Mouse (Mus musculus): ENCODE measurements around the gene Efnb2. TPM values are rescaled to one million over a fixed set of nuclear protein-coding genes. Genes with fewer than 3 reads are reported as not detected.

Efnb2 gene
- polyA plus RNA-seq, 1 experiment from 2014 or later = 34.1 TPM

DNA sequence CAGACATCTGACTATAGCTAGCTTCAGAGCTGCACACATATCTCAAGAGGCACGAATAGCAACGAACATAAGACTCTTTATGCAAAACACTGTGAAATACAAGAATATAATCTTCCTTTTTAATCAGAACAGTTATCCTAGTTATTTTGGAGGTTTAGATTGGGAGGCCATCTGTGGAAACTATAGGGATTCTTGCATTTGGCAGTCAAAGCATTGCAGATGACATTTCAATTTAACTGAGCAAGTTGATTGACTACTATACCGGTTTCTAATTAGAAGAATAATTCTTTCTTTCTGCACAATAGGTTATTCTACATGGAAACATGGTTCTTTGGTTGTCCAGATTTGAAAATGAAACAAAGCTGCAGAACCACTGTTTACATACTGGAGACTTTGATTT, 38.6 kb downstream of the Efnb2 start:
- Histone ChIP-seq H3K27ac (ENCODE audit: low read depth, low read length) (no peak overlapping the region), H3K4me2 (replicated peaks; ENCODE audit: low read depth, low read length) (no peak overlapping the region), H3K4me3 (ENCODE audit: low read length) (no peak overlapping the region), H3K4me1 (ENCODE audit: control insufficient read depth, insufficient read depth, low read length) (no peaks in the 10 kb centered on the region), H3K27me3 (ENCODE audit: control insufficient read depth, insufficient read depth, low read length) (no peaks in the 10 kb centered on the region), H3K9ac (ENCODE audit: low read depth, low read length) (no peak overlapping the region), H3K36me3 (ENCODE audit: control insufficient read depth, insufficient read depth, low read length) (peaks cover 40% of the 10 kb centered on the region), H3K9me3 (ENCODE audit: control insufficient read depth, low read length) (no peaks in the 10 kb centered on the region)
- whole genome bisulfite sequencing = 89% methylated on average over 3 of the region's 3 CpGs
- no peak for ATAC-seq (ENCODE audit: low FRiP score, low TSS enrichment)

GRCm38 (mm10) chr8:8622031-8622430, 39.0 kb downstream of the Efnb2 start:
- H3K4me1 ChIP-seq (ENCODE audit: control insufficient read depth, insufficient read depth, low read length) = no peaks in the 10 kb centered on the region
- no peaks in the 10 kb centered on the region for H3K9me3 ChIP-seq (ENCODE audit: control insufficient read depth, low read length)
- no peak overlapping the region for H3K4me3 ChIP-seq (ENCODE audit: low read length)
- H3K4me2 ChIP-seq (replicated peaks; ENCODE audit: low read depth, low read length) = no peak overlapping the region
- H3K27me3 ChIP-seq (ENCODE audit: control insufficient read depth, insufficient read depth, low read length) = no peaks in the 10 kb centered on the region
- no peak for ATAC-seq (ENCODE audit: low FRiP score, low TSS enrichment)
- no peak overlapping the region for H3K27ac ChIP-seq (ENCODE audit: low read depth, low read length)
- 89% methylated on average over 12 of the region's 12 CpGs for WGBS
- no peak overlapping the region for H3K9ac ChIP-seq (ENCODE audit: low read depth, low read length)
- H3K36me3 ChIP-seq (ENCODE audit: control insufficient read depth, insufficient read depth, low read length) = peaks cover 40% of the 10 kb centered on the region

GRCm38 (mm10) chr8:8621236-8621917, 39.7 kb downstream of the Efnb2 start:
- no peak for ATAC-seq (ENCODE audit: low FRiP score, low TSS enrichment)
- Histone ChIP-seq H3K36me3 (ENCODE audit: control insufficient read depth, insufficient read depth, low read length) (peaks cover 40% of the 10 kb centered on the region), H3K27ac (ENCODE audit: low read depth, low read length) (no peak overlapping the region), H3K4me1 (ENCODE audit: control insufficient read depth, insufficient read depth, low read length) (no peaks in the 10 kb centered on the region), H3K4me2 (replicated peaks; ENCODE audit: low read depth, low read length) (no peak overlapping the region), H3K9ac (ENCODE audit: low read depth, low read length) (no peak overlapping the region), H3K27me3 (ENCODE audit: control insufficient read depth, insufficient read depth, low read length) (no peaks in the 10 kb centered on the region), H3K9me3 (ENCODE audit: control insufficient read depth, low read length) (no peaks in the 10 kb centered on the region), H3K4me3 (ENCODE audit: low read length) (no peak overlapping the region)
- WGBS = 86% methylated on average over 16 of the region's 16 CpGs

DNA sequence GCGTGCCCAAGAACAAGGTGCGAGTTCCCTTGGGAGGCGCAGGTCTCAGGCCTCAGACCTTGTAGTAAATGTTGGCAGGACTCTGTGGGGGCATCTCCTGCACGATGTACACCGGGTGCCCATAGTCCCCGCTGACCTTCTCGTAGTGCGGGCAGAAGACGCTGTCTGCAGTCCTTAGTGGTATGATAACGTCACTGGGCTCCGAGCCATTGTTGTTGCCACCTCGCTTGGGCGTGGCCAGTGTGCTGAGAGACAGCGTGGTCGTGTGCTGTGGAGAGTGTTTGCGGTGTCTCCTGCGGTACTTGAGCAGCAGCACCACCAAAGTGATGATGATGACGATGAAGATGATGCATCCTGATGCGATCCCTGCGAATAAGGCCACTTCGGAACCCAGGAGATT, 40.5 kb downstream of the Efnb2 start:
- WGBS = 94% methylated on average over 21 of the region's 21 CpGs
- H3K27ac ChIP-seq (ENCODE audit: low read depth, low read length) = no peak overlapping the region

GRCm38 (mm10) chr8:8619221-8620194, 41.5 kb downstream of the Efnb2 start:
- H3K4me3 ChIP-seq (ENCODE audit: low read length) = no peak overlapping the region

More for the DNA sequence above, 40.5 kb downstream of the Efnb2 start:
- H3K27me3 ChIP-seq (ENCODE audit: control insufficient read depth, insufficient read depth, low read length) = no peaks in the 10 kb centered on the region
- H3K9me3 ChIP-seq (ENCODE audit: control insufficient read depth, low read length) = no peaks in the 10 kb centered on the region
- ATAC-seq (ENCODE audit: low FRiP score, low TSS enrichment) = no peak
- peaks cover 40% of the 10 kb centered on the region for H3K36me3 ChIP-seq (ENCODE audit: control insufficient read depth, insufficient read depth, low read length)
- no peaks in the 10 kb centered on the region for H3K4me1 ChIP-seq (ENCODE audit: control insufficient read depth, insufficient read depth, low read length)
- H3K9ac ChIP-seq (ENCODE audit: low read depth, low read length) = no peak overlapping the region
- no peak overlapping the region for H3K4me2 ChIP-seq (replicated peaks; ENCODE audit: low read depth, low read length)
- H3K4me3 ChIP-seq (ENCODE audit: low read length) = no peak overlapping the region

DNA sequence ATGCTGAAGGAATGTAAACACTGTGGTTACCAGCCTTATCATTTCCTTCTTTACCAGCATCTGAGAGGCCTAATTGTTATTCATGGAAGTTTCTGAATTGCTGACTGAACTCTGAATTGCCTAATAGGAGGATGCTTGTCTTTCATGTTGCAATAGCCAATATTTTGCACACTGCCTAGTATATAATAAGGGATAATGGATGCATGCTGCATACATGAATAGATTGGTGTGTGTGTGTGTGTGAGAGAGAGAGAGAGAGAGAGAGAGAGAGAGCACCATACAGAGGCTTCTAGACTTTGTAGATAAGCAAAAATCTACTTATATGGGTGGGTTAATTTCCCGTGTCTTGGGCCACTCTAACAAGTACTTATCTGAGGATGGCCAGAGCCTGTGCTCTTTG, 47.2 kb downstream of the Efnb2 start:
- H3K9ac ChIP-seq (ENCODE audit: low read depth, low read length) = no peak overlapping the region
- no peaks in the 10 kb centered on the region for H3K27me3 ChIP-seq (ENCODE audit: control insufficient read depth, insufficient read depth, low read length)
- WGBS = 87% methylated on average over 1 of the region's 1 CpGs
- no peak overlapping the region for H3K4me2 ChIP-seq (replicated peaks; ENCODE audit: low read depth, low read length)
- no peak overlapping the region for H3K27ac ChIP-seq (ENCODE audit: low read depth, low read length)
- ATAC-seq (ENCODE audit: low FRiP score, low TSS enrichment) = no peak
- no peak overlapping the region for H3K4me3 ChIP-seq (ENCODE audit: low read length)
- no peaks in the 10 kb centered on the region for H3K4me1 ChIP-seq (ENCODE audit: control insufficient read depth, insufficient read depth, low read length)
- H3K36me3 ChIP-seq (ENCODE audit: control insufficient read depth, insufficient read depth, low read length) = peaks cover 2% of the 10 kb centered on the region; the same call in 1 of the 2 replicates
- H3K9me3 ChIP-seq (ENCODE audit: control insufficient read depth, low read length) = no peaks in the 10 kb centered on the region

More at GRCm38 (mm10) chr8:8619221-8620194, 41.5 kb downstream of the Efnb2 start:
- ATAC-seq (ENCODE audit: low FRiP score, low TSS enrichment) = peak; percentile 42; the same call in 1 of the 2 replicates
- H3K9me3 ChIP-seq (ENCODE audit: control insufficient read depth, low read length) = no peaks in the 10 kb centered on the region
- no peak overlapping the region for H3K9ac ChIP-seq (ENCODE audit: low read depth, low read length)
- no peaks in the 10 kb centered on the region for H3K4me1 ChIP-seq (ENCODE audit: control insufficient read depth, insufficient read depth, low read length)
- no peak overlapping the region for H3K27ac ChIP-seq (ENCODE audit: low read depth, low read length)
- H3K27me3 ChIP-seq (ENCODE audit: control insufficient read depth, insufficient read depth, low read length) = no peaks in the 10 kb centered on the region
- H3K36me3 ChIP-seq (ENCODE audit: control insufficient read depth, insufficient read depth, low read length) = peaks cover 40% of the 10 kb centered on the region
- no peak overlapping the region for H3K4me2 ChIP-seq (replicated peaks; ENCODE audit: low read depth, low read length)
- 36% methylated on average over 19 of the region's 19 CpGs for WGBS

GRCm38 (mm10) chr8:8611928-8612327, 49.1 kb downstream of the Efnb2 start:
- no peaks in the 10 kb centered on the region for H3K4me1 ChIP-seq (ENCODE audit: control insufficient read depth, insufficient read depth, low read length)
- H3K9me3 ChIP-seq (ENCODE audit: control insufficient read depth, low read length) = no peaks in the 10 kb centered on the region
- H3K27me3 ChIP-seq (ENCODE audit: control insufficient read depth, insufficient read depth, low read length) = no peaks in the 10 kb centered on the region
- no peak overlapping the region for H3K27ac ChIP-seq (ENCODE audit: low read depth, low read length)
- H3K9ac ChIP-seq (ENCODE audit: low read depth, low read length) = no peak overlapping the region
- no peak overlapping the region for H3K4me3 ChIP-seq (ENCODE audit: low read length)
- no peaks in the 10 kb centered on the region for H3K36me3 ChIP-seq (ENCODE audit: control insufficient read depth, insufficient read depth, low read length)
- no peak for ATAC-seq (ENCODE audit: low FRiP score, low TSS enrichment)
- no peak overlapping the region for H3K4me2 ChIP-seq (replicated peaks; ENCODE audit: low read depth, low read length)
- 87% methylated on average over 4 of the region's 4 CpGs for WGBS

DNA sequence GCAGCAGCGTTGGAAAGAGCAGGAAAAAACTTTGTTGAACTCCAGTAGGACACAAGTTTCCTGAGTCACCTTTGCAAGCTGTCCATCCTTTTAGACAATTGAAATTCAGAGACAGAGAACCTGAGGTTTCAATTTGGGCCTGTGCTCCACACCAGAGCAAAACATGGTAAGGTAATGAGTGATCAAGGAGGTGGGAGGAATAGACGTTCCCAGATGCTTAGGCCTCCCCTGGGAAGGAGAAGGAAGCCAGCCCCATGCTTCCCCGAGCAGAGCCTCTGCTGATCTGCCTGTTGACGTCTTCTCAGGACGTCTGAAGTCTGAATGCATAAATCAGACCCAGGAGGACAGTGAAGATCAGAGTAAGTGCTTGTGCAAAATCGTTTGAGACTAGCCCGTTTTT, 51.3 kb downstream of the Efnb2 start:
- Histone ChIP-seq H3K4me2 (replicated peaks; ENCODE audit: low read depth, low read length) (no peak overlapping the region), H3K27ac (ENCODE audit: low read depth, low read length) (no peak overlapping the region), H3K27me3 (ENCODE audit: control insufficient read depth, insufficient read depth, low read length) (no peaks in the 10 kb centered on the region), H3K4me1 (ENCODE audit: control insufficient read depth, insufficient read depth, low read length) (no peaks in the 10 kb centered on the region), H3K9me3 (ENCODE audit: control insufficient read depth, low read length) (no peaks in the 10 kb centered on the region), H3K9ac (ENCODE audit: low read depth, low read length) (no peak overlapping the region), H3K4me3 (ENCODE audit: low read length) (no peak overlapping the region), H3K36me3 (ENCODE audit: control insufficient read depth, insufficient read depth, low read length) (no peaks in the 10 kb centered on the region)
- ATAC-seq (ENCODE audit: low FRiP score, low TSS enrichment) = no peak
- WGBS = 17% methylated on average over 7 of the region's 7 CpGs

GRCm38 (mm10) chr8:8609141-8609540, 51.9 kb downstream of the Efnb2 start:
- H3K9ac ChIP-seq (ENCODE audit: low read depth, low read length) = no peak overlapping the region
- no peaks in the 10 kb centered on the region for H3K27me3 ChIP-seq (ENCODE audit: control insufficient read depth, insufficient read depth, low read length)
- H3K4me1 ChIP-seq (ENCODE audit: control insufficient read depth, insufficient read depth, low read length) = no peaks in the 10 kb centered on the region
- no peak overlapping the region for H3K4me3 ChIP-seq (ENCODE audit: low read length)
- 27% methylated on average over 5 of the region's 5 CpGs for WGBS
- ATAC-seq (ENCODE audit: low FRiP score, low TSS enrichment) = no peak
- H3K27ac ChIP-seq (ENCODE audit: low read depth, low read length) = no peak overlapping the region
- H3K36me3 ChIP-seq (ENCODE audit: control insufficient read depth, insufficient read depth, low read length) = no peaks in the 10 kb centered on the region
- H3K9me3 ChIP-seq (ENCODE audit: control insufficient read depth, low read length) = no peaks in the 10 kb centered on the region
- no peak overlapping the region for H3K4me2 ChIP-seq (replicated peaks; ENCODE audit: low read depth, low read length)
